ENCODE assay signal across 1 mouse cellular context in genomic region chr14:21064321-21064720, GRCm38 (mm10).
TF ChIP-seq lines count a peak whose summit lies in the region.

No protein-coding gene starts in this region.

TF ChIP-seq in MEL, 35 proteins besides CTCF, POLR2A, EP300 and RAD21 (continued from another document):
- peak; percentile 66; the same call in 1 of the 2 replicates for TF ChIP-seq MYB (IDR thresholded peaks at IDR 0.05; ENCODE audit: low read depth, low read length)
- no peak for TF ChIP-seq ZKSCAN1 (IDR thresholded peaks at IDR 0.05; ENCODE audit: low read depth, low read length)
